Mouse (Mus musculus) c-Kit-negative CD71-positive TER-119-positive erythroid progenitor cells, embryonic 14.5 days (primary cell): ENCODE measurements around the gene Tmem189.
"Not testable (repeated sequence)": the region's sequence is repeated elsewhere in the genome, so short reads cannot be mapped to it uniquely, and the experiment has no call there.

Experiments
- DNase-seq: peaks from one replicate; pipeline ENCODE4 v3.0.0-alpha.2; 2013; ENCODE audit warnings: low read depth, low spot score

The Tmem189 gene

GRCm38 (mm10) chr2:167622965-167623364 is 66.7 kb downstream of the Tmem189 start:
- DNase-seq = no peak

GRCm38 (mm10) chr2:167622352-167622751 is 67.3 kb downstream of the Tmem189 start:
- no peak for DNase-seq

GRCm38 (mm10) chr2:167621255-167622087 is 68.2 kb downstream of the Tmem189 start:
- no peak for DNase-seq

- no peak for DNase-seq
Measured at GRCm38 (mm10) chr2:167617472-167617871, 72.2 kb downstream of the Tmem189 start.

- no peak for DNase-seq
Measured at GRCm38 (mm10) chr2:167617034-167617433, 72.6 kb downstream of the Tmem189 start.

- not testable (repeated sequence) for DNase-seq
Measured at GRCm38 (mm10) chr2:167613335-167613734, 76.3 kb downstream of the Tmem189 start.

GRCm38 (mm10) chr2:167612122-167612521 is 77.5 kb downstream of the Tmem189 start:
- no peak for DNase-seq

- no peak for DNase-seq
Measured at GRCm38 (mm10) chr2:167611287-167611686, 78.3 kb downstream of the Tmem189 start.

GRCm38 (mm10) chr2:167606745-167607123 is 82.9 kb downstream of the Tmem189 start:
- DNase-seq = no peak

GRCm38 (mm10) chr2:167605817-167606744 is 83.5 kb downstream of the Tmem189 start:
- no peak for DNase-seq

GRCm38 (mm10) chr2:167605178-167605794 is 84.3 kb downstream of the Tmem189 start:
- DNase-seq = peak; percentile 70

GRCm38 (mm10) chr2:167602978-167603377 is 86.6 kb downstream of the Tmem189 start:
- no peak for DNase-seq

GRCm38 (mm10) chr2:167602364-167602763 is 87.3 kb downstream of the Tmem189 start:
- DNase-seq = no peak

- no peak for DNase-seq
Measured at GRCm38 (mm10) chr2:167600481-167600995, 89.1 kb downstream of the Tmem189 start.

- DNase-seq = no peak
Measured at GRCm38 (mm10) chr2:167599917-167600316, 89.7 kb downstream of the Tmem189 start.

- DNase-seq = no peak
Measured at GRCm38 (mm10) chr2:167599195-167599594, 90.4 kb downstream of the Tmem189 start.

- DNase-seq = no peak
Measured at GRCm38 (mm10) chr2:167597492-167598186, 92.0 kb downstream of the Tmem189 start.

- no peak for DNase-seq
Measured at GRCm38 (mm10) chr2:167596726-167597491, 92.7 kb downstream of the Tmem189 start.

GRCm38 (mm10) chr2:167596262-167596661 is 93.4 kb downstream of the Tmem189 start:
- no peak for DNase-seq

- no peak for DNase-seq
Measured at GRCm38 (mm10) chr2:167595761-167596171, 93.9 kb downstream of the Tmem189 start.
